Mouse (Mus musculus) lung, postnatal 25 days (tissue): ENCODE measurements around the gene Rheb.
"Not testable (repeated sequence)": the region's sequence is repeated elsewhere in the genome, so short reads cannot be mapped to it uniquely, and the experiment has no call there.

ENCODE experiments used
- DNase-seq: peaks from one replicate; pipeline ENCODE4 v3.0.0; 2022; ENCODE audit warnings: low spot score

Gene Rheb

GRCm38 (mm10) chr5:24792961-24793360 lies 49.5 kb downstream of the Rheb start:
- DNase-seq = no peak

GRCm38 (mm10) chr5:24782957-24783356 lies 59.5 kb downstream of the Rheb start:
- DNase-seq = no peak

GRCm38 (mm10) chr5:24781048-24781447 lies 61.4 kb downstream of the Rheb start:
- no peak for DNase-seq

- DNase-seq = peak; percentile 45
These were observed 62.4 kb downstream of the Rheb start for GRCm38 (mm10) chr5:24779881-24780512.

- no peak for DNase-seq
These were observed 63.1 kb downstream of the Rheb start for GRCm38 (mm10) chr5:24779321-24779720.

- DNase-seq = no peak
These were observed 63.6 kb downstream of the Rheb start for GRCm38 (mm10) chr5:24778843-24779140.

GRCm38 (mm10) chr5:24778082-24778842 lies 64.2 kb downstream of the Rheb start:
- no peak for DNase-seq

- DNase-seq = no peak
These were observed 65.7 kb downstream of the Rheb start for GRCm38 (mm10) chr5:24776681-24777080.

GRCm38 (mm10) chr5:24774549-24774948 lies 67.9 kb downstream of the Rheb start:
- not testable (repeated sequence) for DNase-seq

- DNase-seq = no peak
These were observed 84.6 kb downstream of the Rheb start, which contains the start of gene Crygn for GRCm38 (mm10) chr5:24757816-24758215. Gene Crygn (minus strand): TSS chr5:24758008.

- DNase-seq = no peak
These were observed 85.5 kb downstream of the Rheb start for GRCm38 (mm10) chr5:24756931-24757330.
